Mouse (Mus musculus) gastrocnemius, postnatal 4 days (tissue): Measurements from ENCODE around the gene Atp6v0a2. TPM values are rescaled to one million over a fixed set of nuclear protein-coding genes. Genes with fewer than 3 reads are reported as not detected.

Experiments
- total RNA-seq, 2 experiments: library from RNA; stranded (reverse); gene quantifications; 2 replicates each; pipeline ENCODE4 v1.2.3; 2021

The Atp6v0a2 gene
- total RNA-seq, 2 experiments from 2014 or later = 26.5 to 31.4 TPM

Other genes with a start within 250 kb of the Atp6v0a2 start
- 10 to 100 TPM; 50.3 to 57.9 TPM for gene Sbno1, start 202.6 kb upstream of the Atp6v0a2 start, total RNA-seq
- gene Kmt5a, start 188.6 kb upstream of the Atp6v0a2 start, total RNA-seq = 10 to 100 TPM; 43.3 to 44.8 TPM
- 10 to 100 TPM; 10.3 to 12.8 TPM for gene Rilpl2, start 150.2 kb upstream of the Atp6v0a2 start, total RNA-seq
- 10 to 100 TPM; 26.7 to 32.0 TPM for gene Snrnp35, start 145.4 kb upstream of the Atp6v0a2 start, total RNA-seq
- 10 to 100 TPM; 60.9 to 75.3 TPM for gene Rilpl1, start 97.2 kb upstream of the Atp6v0a2 start, total RNA-seq
- gene Tmed2, start 87.9 kb upstream of the Atp6v0a2 start, total RNA-seq = 100 to 1,000 TPM; 174 to 192 TPM
- gene Ddx55, start 75.7 kb upstream of the Atp6v0a2 start, total RNA-seq = 10 to 100 TPM in 1 of 2 experiments, 1 to 10 TPM in 1; 7.4 to 11.1 TPM
- 10 to 100 TPM; 47.4 to 47.9 TPM for gene Eif2b1, start 49.4 kb upstream of the Atp6v0a2 start, total RNA-seq
- 10 to 100 TPM; 22.6 to 24.8 TPM for gene Gtf2h3, start 49.4 kb upstream of the Atp6v0a2 start, total RNA-seq
- under 1 TPM; 0.10 TPM for gene Dnah10, start 96.5 kb downstream of the Atp6v0a2 start, total RNA-seq
- under 1 TPM; 0.49 to 0.60 TPM for gene Ccdc92, start 233.8 kb downstream of the Atp6v0a2 start, total RNA-seq
- gene Zfp664, start 234.1 kb downstream of the Atp6v0a2 start, total RNA-seq = 10 to 100 TPM; 35.5 to 35.6 TPM